Mouse (Mus musculus) E14TG2a.4 (cell line): ENCODE data around the gene Cldn11.

Source experiments
- H3K27me3 ChIP-seq: 2 replicates; pipeline ENCODE4 v1.6.1; 2014; ENCODE audit warnings: low read length, control low read depth; ENCODE audit not compliant: insufficient read depth
- H3K36me3 ChIP-seq: 2 replicates; pipeline ENCODE4 v1.6.1; 2014; ENCODE audit warnings: low read length, control low read depth; ENCODE audit not compliant: insufficient read depth
- H3K4me1 ChIP-seq: replicated peaks from 2 replicates; pipeline ENCODE4 v1.6.1; 2014; ENCODE audit warnings: low read depth, low read length, control low read depth
- H3K4me3 ChIP-seq: replicated peaks from 2 replicates; pipeline ENCODE4 v1.5.1; 2014; ENCODE audit warnings: mild to moderate bottlenecking, low read length
- H3K9me3 ChIP-seq: 2 replicates; pipeline ENCODE4 v1.6.1; 2014; ENCODE audit warnings: low read length, control low read depth
- CTCF ChIP-seq: conservative IDR thresholded peaks from 2 replicates; pipeline ENCODE4 v1.5.1; 2014; ENCODE audit warnings: low read length
- NANOG ChIP-seq: IDR thresholded peaks from 2 replicates; pipeline ENCODE4 v1.6.1; 2014; ENCODE audit warnings: borderline replicate concordance, low read length, mixed read lengths
- POU5F1 ChIP-seq: IDR thresholded peaks from 2 replicates; pipeline ENCODE4 v1.6.1; 2014; ENCODE audit warnings: low read length, borderline replicate concordance

Cldn11 gene

DNA sequence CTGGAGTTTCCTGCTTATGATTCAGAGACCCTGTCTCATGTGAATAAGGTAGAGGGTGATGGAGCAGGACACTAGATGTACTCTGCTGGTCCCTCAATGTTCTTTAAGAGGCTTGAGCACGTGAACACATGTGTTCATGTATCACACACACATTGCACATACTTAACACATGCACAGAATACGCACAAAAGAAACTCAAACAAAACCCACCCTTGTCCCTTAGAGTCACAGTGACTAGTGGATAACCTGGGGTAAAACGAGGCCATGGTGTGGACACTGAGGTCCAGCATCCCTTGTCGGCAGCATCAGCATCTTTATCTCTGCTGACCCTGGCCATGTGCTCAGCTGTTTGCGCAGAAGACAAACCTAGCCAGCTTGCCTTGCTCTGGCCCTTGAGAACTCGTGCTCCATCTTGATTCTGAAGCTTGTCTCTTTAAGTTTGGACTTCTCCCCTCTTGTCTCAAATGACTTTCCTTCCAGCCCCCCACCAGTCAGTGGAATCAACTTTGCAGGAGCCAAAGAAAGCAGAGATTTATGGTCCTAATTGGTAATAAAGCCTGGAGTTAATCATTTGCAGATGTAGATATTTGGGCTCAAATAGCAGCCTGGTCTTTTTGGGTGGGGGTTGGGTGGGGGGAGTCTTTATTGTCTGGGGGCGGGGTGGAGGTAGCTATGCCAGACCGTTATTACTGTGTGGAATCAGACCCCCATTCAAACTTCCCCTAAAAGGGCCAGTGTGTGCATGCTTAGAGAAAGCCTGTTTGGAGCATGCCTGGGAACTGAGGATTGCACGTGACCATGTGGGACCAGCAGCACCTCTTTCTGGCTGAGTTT, 62.7 kb downstream of the Cldn11 start:
- Histone ChIP-seq H3K36me3 (no peaks in the 10 kb centered on the region), H3K27me3 (no peaks in the 10 kb centered on the region), H3K9me3 (peaks cover 4% of the 10 kb centered on the region; the same call in 1 of the 2 replicates), H3K4me3 (no peak overlapping the region), H3K4me1 (peaks cover 13% of the 10 kb centered on the region; the same call in 1 of the 2 replicates)
- TF ChIP-seq CTCF: no peak
- TF ChIP-seq NANOG: no peak
- no peak for TF ChIP-seq POU5F1

DNA sequence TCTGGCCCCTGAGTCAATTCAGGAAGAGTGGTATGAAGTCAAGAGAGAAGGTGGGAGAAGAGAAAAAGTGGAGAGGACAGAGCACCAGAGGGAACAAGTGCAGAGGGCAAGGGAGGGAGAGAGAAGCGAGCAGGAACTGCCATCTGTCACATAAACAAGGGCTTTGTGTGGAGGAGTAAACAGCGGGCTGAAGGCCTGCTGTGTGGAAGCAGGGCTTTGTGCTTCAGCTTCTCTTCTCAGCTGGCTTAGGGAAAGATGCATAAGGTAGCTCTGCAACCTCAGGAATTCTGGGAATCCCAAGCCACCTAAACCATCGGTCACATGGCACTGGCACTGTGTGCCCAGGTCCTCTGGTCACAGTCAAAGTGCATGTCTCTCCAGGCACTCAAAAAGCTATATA, 64.1 kb downstream of the Cldn11 start:
- no peaks in the 10 kb centered on the region for H3K27me3 ChIP-seq
- H3K9me3 ChIP-seq: peaks cover 18% of the 10 kb centered on the region
- H3K36me3 ChIP-seq: no peaks in the 10 kb centered on the region
- H3K4me1 ChIP-seq: peaks cover 9% of the 10 kb centered on the region; the same call in 1 of the 2 replicates
- no peak overlapping the region for H3K4me3 ChIP-seq
- TF ChIP-seq POU5F1: no peak
- TF ChIP-seq NANOG: no peak
- no peak for TF ChIP-seq CTCF
